Mouse (Mus musculus) heart, embryonic 10.5 days (tissue): ENCODE measurements around the gene Gm20388. TPM values are rescaled to one million over a fixed set of nuclear protein-coding genes. Genes with fewer than 3 reads are reported as not detected.
A peak's percentile ranks its signal among the peaks of the same experiment; 100 is the strongest.

Source experiments
- DNase-seq: peaks from one replicate; pipeline ENCODE4 v3.0.0-alpha.2; 2017; ENCODE audit warnings: low spot score
- H3K27ac ChIP-seq: fragments of 300-500 bp; sonication (generic); 2 replicates; pipeline ENCODE4 v1.5.1; 2016; ENCODE audit warnings: mild to moderate bottlenecking
- H3K27me3 ChIP-seq: fragments of 300-500 bp; sonication (generic); 2 replicates; pipeline ENCODE4 v1.6.1; 2016; ENCODE audit warnings: mild to moderate bottlenecking; ENCODE audit not compliant: poor library complexity, insufficient read depth, severe bottlenecking
- H3K36me3 ChIP-seq: fragments of 300-500 bp; sonication (generic); 2 replicates; pipeline ENCODE4 v1.6.1; 2016; ENCODE audit warnings: mild to moderate bottlenecking, moderate library complexity
- H3K4me1 ChIP-seq: fragments of 300-500 bp; sonication (generic); 2 replicates; pipeline ENCODE4 v1.6.1; 2016; ENCODE audit warnings: mild to moderate bottlenecking
- H3K4me3 ChIP-seq: fragments of 300-500 bp; sonication (generic); 2 replicates; pipeline ENCODE4 v1.5.1; 2016; ENCODE audit warnings: mild to moderate bottlenecking, moderate library complexity
- H3K9me3 ChIP-seq: fragments of 300-500 bp; sonication (generic); 2 replicates; pipeline ENCODE4 v1.6.1; 2016; ENCODE audit warnings: mild to moderate bottlenecking, moderate library complexity
- WGBS: fragments of 180-500 bp; shearing (Covaris S2); methylation state at CpG from one replicate; pipeline ENCODE4 v1.1.7; 2016; 5-methylcytosine and 5-hydroxymethylcytosine counted together
- polyA plus RNA-seq: library from polyadenylated mRNA; unstranded; fragments of >200 nt; fragmentation: Nextera tagmentation; extraction: Ambion mirVana; gene quantifications from 2 replicates; pipeline ENCODE4 v1.2.1, GENCODE M21; 2016

Gm20388 gene
- polyA plus RNA-seq, 1 experiment from 2014 or later, result 4.5 TPM

DNA sequence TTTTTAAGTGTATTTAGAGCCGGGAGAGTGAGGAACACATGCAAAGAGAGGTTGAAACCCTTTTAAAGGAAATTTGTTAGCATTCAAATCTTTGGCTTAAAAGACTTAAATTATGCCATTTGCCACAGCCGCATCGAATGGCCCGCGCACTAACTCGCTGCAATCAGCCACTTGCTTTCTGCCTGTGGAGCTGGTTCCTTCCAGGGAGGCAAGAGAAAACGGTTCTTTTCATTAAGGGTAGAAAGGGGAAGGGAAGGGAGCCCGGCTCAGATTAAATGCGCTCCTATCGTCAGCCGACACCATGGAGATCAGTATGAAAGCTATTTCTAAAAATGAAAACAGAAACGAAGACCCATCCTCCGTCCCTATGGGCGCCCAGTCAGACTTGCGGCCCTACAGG lies 973.2 kb downstream of the Gm20388 start:
- DNase-seq, result no peak

DNA sequence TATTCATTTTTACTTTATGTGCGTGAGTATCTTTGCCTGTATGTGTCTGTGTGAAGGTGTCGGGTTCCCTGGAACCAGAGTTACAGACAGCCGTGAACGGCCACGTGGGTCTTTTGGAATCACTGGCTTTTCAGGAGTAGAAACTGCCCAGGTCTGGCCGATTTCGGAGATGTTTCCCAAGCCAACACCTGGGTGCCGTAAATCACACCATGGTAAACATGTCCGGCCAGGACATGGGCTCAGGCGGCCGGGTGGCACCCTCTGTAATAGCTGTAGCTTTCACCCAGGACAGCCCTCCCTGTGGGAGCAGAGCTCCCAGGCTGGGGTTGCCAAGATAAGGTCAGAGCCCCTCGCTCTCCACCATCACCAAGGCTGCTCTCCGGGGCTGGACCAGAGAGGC lies 974.2 kb downstream of the Gm20388 start:
- H3K36me3 ChIP-seq, result no peaks in the 10 kb centered on the region
- H3K4me1 ChIP-seq, result peaks cover 50% of the 10 kb centered on the region
- WGBS, result 38% methylated on average over 13 of the region's 13 CpGs
- H3K4me3 ChIP-seq, result no peak overlapping the region
- no peak for DNase-seq
- H3K27me3 ChIP-seq, result peaks cover 100% of the 10 kb centered on the region
- no peaks in the 10 kb centered on the region for H3K9me3 ChIP-seq
- no peak overlapping the region for H3K27ac ChIP-seq

More for the DNA sequence above, 973.2 kb downstream of the Gm20388 start:
- peaks cover 100% of the 10 kb centered on the region for H3K27me3 ChIP-seq
- H3K9me3 ChIP-seq, result no peaks in the 10 kb centered on the region
- H3K4me3 ChIP-seq, result no peak overlapping the region
- H3K4me1 ChIP-seq, result peaks cover 47% of the 10 kb centered on the region
- 10% methylated on average over 15 of the region's 15 CpGs for WGBS
- no peaks in the 10 kb centered on the region for H3K36me3 ChIP-seq
- H3K27ac ChIP-seq, result no peak overlapping the region

- 5% methylated on average over 10 of the region's 10 CpGs for WGBS
- DNase-seq, result no peak
Observed at GRCm38 (mm10) chr8:120887254-120887653, 976.6 kb downstream of the Gm20388 start.

DNA sequence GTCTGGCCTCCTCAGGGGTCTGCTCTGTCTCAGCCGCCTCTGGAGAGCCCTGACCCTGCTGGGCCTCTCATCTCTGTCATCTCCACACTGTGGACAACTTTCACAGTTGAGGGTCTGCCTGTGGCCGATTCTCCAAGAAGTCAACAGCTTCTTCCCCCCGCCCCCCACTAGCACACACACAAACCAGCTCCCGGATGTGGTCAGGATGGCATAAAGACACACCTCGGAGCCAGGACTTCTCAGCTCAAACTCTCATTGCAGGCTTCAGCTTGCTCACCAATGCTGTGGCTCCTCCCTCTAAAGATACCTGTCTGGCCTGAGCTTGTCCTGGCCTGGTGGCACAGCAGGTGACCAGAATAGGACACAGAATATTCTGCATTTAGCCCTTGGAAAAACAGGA lies 977.4 kb downstream of the Gm20388 start:
- DNase-seq, result no peak
- H3K9me3 ChIP-seq, result no peaks in the 10 kb centered on the region
- no peak overlapping the region for H3K27ac ChIP-seq
- peaks cover 97% of the 10 kb centered on the region for H3K27me3 ChIP-seq
- H3K4me3 ChIP-seq, result 0 out of 2 replicates have a peak overlapping the region, but pooled peaks have one; percentile 16
- no peaks in the 10 kb centered on the region for H3K36me3 ChIP-seq
- H3K4me1 ChIP-seq, result peaks cover 32% of the 10 kb centered on the region
- WGBS, result 8% methylated on average over 5 of the region's 5 CpGs

More at GRCm38 (mm10) chr8:120887254-120887653, 976.6 kb downstream of the Gm20388 start:
- peak overlapping the region; percentile 16; the same call in 1 of the 2 replicates for H3K4me3 ChIP-seq
- H3K9me3 ChIP-seq, result no peaks in the 10 kb centered on the region
- H3K27ac ChIP-seq, result no peak overlapping the region
- H3K27me3 ChIP-seq, result peaks cover 97% of the 10 kb centered on the region
- peaks cover 37% of the 10 kb centered on the region for H3K4me1 ChIP-seq
- no peaks in the 10 kb centered on the region for H3K36me3 ChIP-seq

- no peak overlapping the region for H3K4me3 ChIP-seq
Observed at GRCm38 (mm10) chr8:120889189-120889588, 978.5 kb downstream of the Gm20388 start.

DNA sequence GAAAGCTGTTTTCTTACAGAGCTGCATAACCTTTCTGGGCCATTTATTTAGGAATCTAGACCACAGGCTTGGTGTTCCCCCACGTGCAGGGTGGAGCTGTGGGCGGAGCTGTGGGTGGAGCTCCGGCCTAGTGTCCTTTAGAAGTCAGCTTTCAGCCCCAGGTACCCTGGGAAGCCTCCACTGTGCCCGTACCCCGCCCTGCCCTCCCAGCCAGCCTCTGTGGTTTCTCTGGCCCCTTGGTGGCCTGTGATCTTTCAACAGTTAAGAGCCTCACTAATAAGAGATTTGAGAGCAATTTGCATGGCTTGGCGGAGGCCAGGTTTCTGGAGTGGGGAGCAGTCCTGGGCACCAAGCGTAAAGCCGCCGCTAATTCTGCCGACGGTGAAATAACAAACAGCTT lies 979.4 kb downstream of the Gm20388 start:
- Histone ChIP-seq H3K4me1 (peaks cover 34% of the 10 kb centered on the region), H3K9me3 (no peaks in the 10 kb centered on the region), H3K27ac (peak overlapping the region; percentile 56), H3K27me3 (peaks cover 97% of the 10 kb centered on the region), H3K36me3 (no peaks in the 10 kb centered on the region), H3K4me3 (peak overlapping the region; percentile 28)
- WGBS, result under 1% methylated on average over 11 of the region's 11 CpGs
- DNase-seq, result no peak

More at GRCm38 (mm10) chr8:120889189-120889588, 978.5 kb downstream of the Gm20388 start:
- Histone ChIP-seq H3K27ac (no peak overlapping the region), H3K4me1 (peaks cover 31% of the 10 kb centered on the region), H3K9me3 (no peaks in the 10 kb centered on the region), H3K36me3 (no peaks in the 10 kb centered on the region), H3K27me3 (peaks cover 97% of the 10 kb centered on the region)
- no peak for DNase-seq
- WGBS, result 75% methylated on average over 4 of the region's 4 CpGs

GRCm38 (mm10) chr8:120895009-120895408 lies 984.4 kb downstream of the Gm20388 start:
- no peak for DNase-seq
- H3K9me3 ChIP-seq, result no peaks in the 10 kb centered on the region
- WGBS, result 2% methylated on average over 4 of the region's 4 CpGs
- peaks cover 92% of the 10 kb centered on the region for H3K27me3 ChIP-seq
- peak overlapping the region; percentile 37 for H3K27ac ChIP-seq
- H3K36me3 ChIP-seq, result no peaks in the 10 kb centered on the region
- 0 out of 2 replicates have a peak overlapping the region, but pooled peaks have one; percentile 1 for H3K4me3 ChIP-seq
- peaks cover 44% of the 10 kb centered on the region for H3K4me1 ChIP-seq

DNA sequence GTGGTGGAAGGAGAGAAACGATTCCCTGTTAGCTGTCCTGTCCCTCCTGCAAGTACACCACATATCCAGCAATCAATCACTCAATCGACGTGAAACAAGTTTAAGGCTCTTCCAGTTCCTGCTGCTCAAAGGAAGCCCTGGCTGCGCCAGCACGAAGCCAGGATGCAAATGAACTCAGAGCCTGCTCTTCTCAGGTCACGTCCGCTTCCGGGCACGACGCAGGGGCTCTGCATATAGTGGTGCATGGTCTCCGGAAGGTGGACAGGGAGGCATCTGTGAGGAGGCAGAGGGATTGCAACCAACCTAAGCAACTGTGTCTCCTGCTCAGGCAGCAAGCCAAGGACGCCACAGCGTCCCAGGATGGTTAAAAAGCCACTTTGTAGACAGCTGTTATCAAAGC lies 985.0 kb downstream of the Gm20388 start:
- H3K27ac ChIP-seq, result peak overlapping the region; percentile 37; the same call in 1 of the 2 replicates
- no peak for DNase-seq
- peaks cover 92% of the 10 kb centered on the region for H3K27me3 ChIP-seq
- H3K4me3 ChIP-seq, result peak overlapping the region; percentile 36
- no peaks in the 10 kb centered on the region for H3K36me3 ChIP-seq
- peaks cover 40% of the 10 kb centered on the region for H3K4me1 ChIP-seq
- no peaks in the 10 kb centered on the region for H3K9me3 ChIP-seq
- WGBS, result 2% methylated on average over 13 of the region's 13 CpGs

- Histone ChIP-seq H3K9me3 (no peaks in the 10 kb centered on the region), H3K4me1 (peaks cover 43% of the 10 kb centered on the region), H3K27me3 (peaks cover 92% of the 10 kb centered on the region), H3K4me3 (peak overlapping the region; percentile 36; the same call in 1 of the 2 replicates), H3K27ac (peak overlapping the region; percentile 4; the same call in 1 of the 2 replicates), H3K36me3 (no peaks in the 10 kb centered on the region)
- WGBS, result 25% methylated on average over 13 of the region's 13 CpGs
- no peak for DNase-seq
Observed at GRCm38 (mm10) chr8:120896203-120896602, 985.6 kb downstream of the Gm20388 start.

DNA sequence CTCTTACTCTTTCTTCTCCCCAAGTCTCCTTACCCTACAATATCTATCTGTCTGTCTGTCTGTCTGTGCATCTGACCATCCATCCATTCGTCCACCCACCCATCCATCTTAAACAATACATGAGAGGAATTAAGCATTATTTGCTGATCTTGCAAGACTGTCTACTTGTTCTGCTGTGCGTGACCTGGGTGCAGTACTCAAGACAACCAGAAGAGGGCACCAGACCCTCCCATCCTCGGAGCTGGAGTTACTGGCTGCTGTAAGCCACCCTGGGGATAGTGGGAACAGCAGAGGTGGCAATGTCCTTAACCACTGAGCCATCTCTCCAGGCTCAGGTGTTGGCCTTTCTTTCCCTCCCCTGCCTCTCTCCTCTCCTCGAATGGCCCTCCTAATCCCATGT lies 987.4 kb downstream of the Gm20388 start:
- WGBS, result 60% methylated on average over 4 of the region's 4 CpGs
- Histone ChIP-seq H3K4me1 (peaks cover 61% of the 10 kb centered on the region), H3K36me3 (no peaks in the 10 kb centered on the region), H3K9me3 (no peaks in the 10 kb centered on the region), H3K27me3 (peaks cover 93% of the 10 kb centered on the region), H3K4me3 (no peak overlapping the region), H3K27ac (no peak overlapping the region)
- no peak for DNase-seq

DNA sequence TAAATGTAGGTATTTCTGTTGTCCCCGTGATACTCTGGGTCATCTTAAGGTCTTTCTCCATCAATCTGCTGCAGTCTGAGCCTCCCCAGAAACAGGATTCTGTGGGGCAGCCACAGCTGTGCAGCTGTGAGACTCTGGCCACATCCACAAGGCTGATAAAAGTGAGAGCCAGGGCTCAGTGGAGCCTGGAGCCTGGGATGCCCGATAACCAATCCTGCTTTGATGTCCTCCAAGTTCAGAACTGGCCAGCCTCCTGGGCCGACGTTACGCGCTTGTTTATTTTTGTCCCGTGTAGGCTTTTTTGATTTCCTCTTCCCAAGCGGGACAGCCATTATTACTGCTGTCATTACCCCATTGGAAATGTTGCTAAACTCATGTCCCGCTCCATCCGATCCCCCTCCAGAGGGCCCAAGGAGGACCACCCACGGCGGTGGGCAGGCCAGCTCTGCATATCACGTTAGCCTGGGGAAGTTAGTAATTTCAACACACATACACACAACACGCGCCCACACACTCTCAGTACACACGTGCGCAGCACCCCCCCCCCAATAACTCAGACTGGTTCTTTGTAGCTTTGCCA lies 988.3 kb downstream of the Gm20388 start:
- Histone ChIP-seq H3K9me3 (no peaks in the 10 kb centered on the region), H3K27ac (no peak overlapping the region; the same call in 1 of the 2 replicates), H3K27me3 (peaks cover 92% of the 10 kb centered on the region), H3K4me1 (peaks cover 69% of the 10 kb centered on the region), H3K36me3 (no peaks in the 10 kb centered on the region), H3K4me3 (no peak overlapping the region)
- no peak for DNase-seq
- WGBS, result 33% methylated on average over 17 of the region's 17 CpGs

GRCm38 (mm10) chr8:120902346-120902745 lies 991.7 kb downstream of the Gm20388 start:
- peaks cover 50% of the 10 kb centered on the region for H3K4me1 ChIP-seq
- WGBS, result 37% methylated on average over 11 of the region's 11 CpGs
- DNase-seq, result no peak
- H3K27me3 ChIP-seq, result peaks cover 80% of the 10 kb centered on the region
- no peaks in the 10 kb centered on the region for H3K36me3 ChIP-seq
- H3K4me3 ChIP-seq, result no peak overlapping the region
- 0 out of 2 replicates have a peak overlapping the region, but pooled peaks have one; percentile 6 for H3K27ac ChIP-seq
- no peaks in the 10 kb centered on the region for H3K9me3 ChIP-seq

DNA sequence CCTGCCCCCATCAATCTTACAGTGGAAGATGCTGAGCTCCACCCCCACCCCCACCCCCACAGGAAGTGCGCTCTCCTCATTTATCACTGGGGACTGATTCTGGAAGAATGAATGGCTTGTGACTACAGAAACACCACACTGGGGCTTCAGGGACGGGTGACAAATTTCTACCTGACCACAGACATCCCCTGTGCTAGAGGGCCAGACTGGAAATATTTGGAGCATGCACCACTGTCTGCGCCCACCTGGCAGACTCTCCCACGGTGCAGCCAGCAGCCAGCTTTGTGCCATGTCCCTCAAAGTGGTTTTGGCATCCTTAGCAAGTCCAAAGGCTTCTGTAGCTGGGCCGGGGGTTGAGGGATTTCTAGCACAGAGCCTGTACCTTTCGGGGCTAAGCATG lies 997.0 kb downstream of the Gm20388 start:
- Histone ChIP-seq H3K4me1 (peaks cover 39% of the 10 kb centered on the region), H3K27me3 (peaks cover 58% of the 10 kb centered on the region), H3K9me3 (no peaks in the 10 kb centered on the region), H3K4me3 (no peak overlapping the region), H3K36me3 (no peaks in the 10 kb centered on the region), H3K27ac (peak overlapping the region; percentile 8; the same call in 1 of the 2 replicates)
- DNase-seq, result no peak
- WGBS, result 41% methylated on average over 6 of the region's 6 CpGs
